Mouse (Mus musculus) embryonic facial prominence, embryonic 15.5 days (tissue): ENCODE measurements around the gene Scd4. TPM values are rescaled to one million over a fixed set of nuclear protein-coding genes. Genes with fewer than 3 reads are reported as not detected.

Source experiments
- ATAC-seq: fragments of 200-750 bp; cut with Nextera tagmentation; 2 replicates; pipeline ENCODE4 v1.8.0; 2017; ENCODE audit warnings: low read depth, moderate TSS enrichment; ENCODE audit not compliant: insufficient number of reproducible peaks, low FRiP score, low TSS enrichment
- H3K27ac ChIP-seq: fragments of 300-500 bp; sonication (generic); replicated peaks from 2 replicates; pipeline ENCODE4 v1.5.1; 2015; ENCODE audit warnings: mild to moderate bottlenecking, inconsistent platforms
- H3K27me3 ChIP-seq: fragments of 300-500 bp; sonication (generic); 2 replicates; pipeline ENCODE4 v1.6.1; 2015; ENCODE audit warnings: inconsistent platforms
- H3K36me3 ChIP-seq: fragments of 300-500 bp; sonication (generic); 2 replicates; pipeline ENCODE4 v1.6.1; 2015; ENCODE audit warnings: mild to moderate bottlenecking, inconsistent platforms
- H3K4me1 ChIP-seq: fragments of 300-500 bp; sonication (generic); 2 replicates; pipeline ENCODE4 v1.6.1; 2015; ENCODE audit warnings: inconsistent platforms
- H3K4me2 ChIP-seq: fragments of 300-500 bp; sonication (generic); replicated peaks from 2 replicates; pipeline ENCODE4 v1.6.1; 2015; ENCODE audit warnings: mild to moderate bottlenecking, inconsistent platforms
- H3K4me3 ChIP-seq: fragments of 300-500 bp; sonication (generic); replicated peaks from 2 replicates; pipeline ENCODE4 v1.5.1; 2015; ENCODE audit warnings: mild to moderate bottlenecking, inconsistent platforms
- H3K9ac ChIP-seq: fragments of 300-500 bp; sonication (generic); 2 replicates; pipeline ENCODE4 v1.6.1; 2015; ENCODE audit warnings: inconsistent platforms
- H3K9me3 ChIP-seq: fragments of 300-500 bp; sonication (generic); replicated peaks from 2 replicates; pipeline ENCODE4 v1.6.1; 2016; ENCODE audit warnings: inconsistent platforms
- WGBS: fragments of 180-500 bp; shearing (Covaris S2); methylation state at CpG from one replicate; pipeline ENCODE4 v1.1.7; 2015; 5-methylcytosine and 5-hydroxymethylcytosine counted together
- polyA plus RNA-seq: library from polyadenylated mRNA; unstranded; fragments of >200 nt; fragmentation: Nextera tagmentation; extraction: Ambion mirVana; gene quantifications from 2 replicates; pipeline ENCODE4 v1.2.1, GENCODE M21; 2015

Scd4 gene
- polyA plus RNA-seq = 0.16 and 0.39 TPM in 2 replicates

DNA sequence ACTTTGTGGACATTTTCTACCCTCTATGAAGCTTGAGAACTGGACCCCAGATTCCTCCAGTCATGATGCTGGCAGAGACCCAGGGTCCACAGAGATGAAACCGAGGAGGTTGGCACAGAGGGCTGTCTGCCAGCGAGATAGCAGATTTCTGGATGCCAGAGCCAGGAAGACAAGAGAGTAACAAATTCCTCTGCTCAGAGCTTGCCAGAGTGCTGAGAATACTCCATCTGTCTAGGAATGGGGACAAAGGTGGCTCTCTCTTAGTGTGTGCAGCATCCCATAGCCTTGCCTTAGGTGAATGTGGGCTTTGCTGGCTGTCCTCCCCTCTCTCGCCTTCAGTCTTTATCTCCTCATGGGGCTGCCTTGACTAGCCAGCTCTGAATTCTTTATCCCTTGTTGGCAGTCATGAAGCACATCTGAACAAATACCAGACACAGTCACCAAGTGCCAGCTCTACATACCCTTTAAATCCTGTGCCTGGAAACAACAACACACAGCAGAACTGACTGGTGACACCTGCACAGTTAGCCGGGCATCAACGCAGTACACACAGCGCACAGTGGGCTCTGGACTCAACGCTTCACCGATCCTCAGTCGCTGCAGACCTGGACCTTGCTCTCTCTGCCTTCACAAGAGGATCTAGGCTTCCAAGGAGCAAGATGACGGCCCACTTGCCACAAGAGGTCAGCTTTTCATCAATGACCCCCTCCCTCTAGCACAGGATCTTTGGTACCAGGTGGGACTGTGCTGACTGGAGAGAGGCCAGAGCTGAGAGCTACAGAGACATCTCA is at the start of gene Scd4:
Gene Scd4 (plus strand): TSS at position 260 of the 791 bp plus-strand sequence.
- H3K4me3 ChIP-seq = no peak within 1 kb of the TSS
- H3K4me2 ChIP-seq = no peak within 1 kb of the TSS
- no peaks in the 10 kb centered on the region for H3K9me3 ChIP-seq
- no peak for ATAC-seq
- H3K27ac ChIP-seq = no peak within 1 kb of the TSS
- H3K4me1 ChIP-seq = peaks cover 4% of the 10 kb centered on the region; the same call in 1 of the 2 replicates
- no peaks in the 10 kb centered on the region for H3K36me3 ChIP-seq
- 83% methylated on average over 10 of the region's 10 CpGs for WGBS
- H3K27me3 ChIP-seq = no peaks in the 10 kb centered on the region
- H3K9ac ChIP-seq = no peak within 1 kb of the TSS

DNA sequence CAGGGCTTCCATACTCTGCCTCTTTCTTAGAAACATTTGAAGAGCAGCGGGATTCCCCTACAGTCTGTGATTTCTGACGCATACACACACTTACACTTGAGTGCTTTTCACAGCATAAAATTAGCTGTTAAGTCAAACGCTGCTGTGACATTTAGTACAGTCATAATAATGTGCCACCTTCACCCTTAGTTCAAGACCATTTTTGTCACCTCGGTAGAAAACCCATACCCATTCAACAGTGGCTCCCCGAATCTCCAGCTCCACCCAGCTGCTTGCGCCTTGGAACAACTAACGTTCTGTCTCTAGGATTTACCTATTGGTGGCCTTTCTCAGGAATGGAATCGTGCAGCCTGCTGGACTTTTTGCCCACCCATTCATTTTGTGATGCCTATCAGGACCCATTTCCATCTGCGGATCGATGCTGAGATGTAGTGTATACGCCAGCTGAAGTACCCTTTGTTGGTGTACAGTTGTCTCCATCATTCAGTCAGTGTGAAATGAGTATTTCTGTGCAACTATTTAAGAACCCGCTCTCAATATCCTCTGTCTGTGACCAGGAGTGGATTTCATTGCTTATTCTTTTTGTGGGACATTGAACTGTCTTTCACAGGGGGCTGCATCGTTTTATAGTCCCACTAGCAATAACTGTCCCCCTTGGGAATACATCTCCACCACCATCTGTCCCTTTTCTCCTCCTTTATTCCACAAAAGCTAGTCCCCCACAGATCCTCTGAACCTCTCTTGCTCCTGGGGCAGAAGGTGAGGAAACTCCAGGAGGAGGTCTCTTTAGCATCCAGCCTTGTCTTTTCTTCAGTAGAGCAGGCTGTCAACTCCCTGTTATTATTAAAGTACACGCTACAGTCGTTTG is 49.5 kb upstream of the Scd4 start:
- H3K4me2 ChIP-seq = peak overlapping the region; percentile 72

DNA sequence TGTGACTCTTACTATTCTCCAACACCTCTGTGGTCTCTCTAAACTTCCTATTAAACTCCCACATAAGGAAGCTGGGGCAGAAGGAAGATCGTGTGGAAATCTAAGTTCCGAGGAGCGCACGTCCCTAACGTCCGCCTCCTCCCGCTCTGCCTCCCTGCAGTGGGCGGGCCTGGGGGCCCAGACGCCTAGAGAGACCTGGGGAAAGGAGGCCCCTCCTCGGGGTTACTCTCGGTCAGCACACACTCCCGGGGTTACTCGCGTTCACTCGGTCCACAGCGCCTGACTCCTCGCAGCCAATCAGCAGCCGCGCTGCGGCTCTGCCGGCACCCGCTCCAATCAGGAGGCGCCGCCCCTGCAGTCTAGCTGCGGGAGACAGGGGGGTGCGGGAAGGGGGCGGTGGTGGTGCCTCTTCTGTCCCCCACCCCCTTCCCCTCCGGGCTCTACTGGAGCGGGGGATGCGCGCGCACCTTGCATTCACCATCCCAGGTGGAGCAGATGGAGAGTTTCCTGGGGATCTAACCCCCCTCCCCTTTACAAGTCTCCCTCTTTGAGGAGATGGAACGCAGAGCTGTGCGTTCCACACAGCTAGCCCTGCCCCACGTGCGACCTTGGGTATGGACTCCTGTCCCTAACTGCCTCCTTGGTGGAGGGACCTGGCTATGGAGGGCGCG is 48.7 kb upstream of the Scd4 start:
- H3K9ac ChIP-seq = peak overlapping the region; percentile 10; the same call in 1 of the 2 replicates
- peak overlapping the region; percentile 72 for H3K4me2 ChIP-seq
- peaks cover 49% of the 10 kb centered on the region for H3K4me1 ChIP-seq
- 0% methylated on average over 38 of the region's 38 CpGs for WGBS
- ATAC-seq = peak; percentile 99
- no peaks in the 10 kb centered on the region for H3K9me3 ChIP-seq
- H3K27ac ChIP-seq = peak overlapping the region; percentile 97
- no peaks in the 10 kb centered on the region for H3K27me3 ChIP-seq
- peak overlapping the region; percentile 45 for H3K4me3 ChIP-seq
- no peaks in the 10 kb centered on the region for H3K36me3 ChIP-seq

More for the DNA sequence above, 49.5 kb upstream of the Scd4 start:
- peak overlapping the region; percentile 45 for H3K4me3 ChIP-seq
- H3K4me1 ChIP-seq = peaks cover 49% of the 10 kb centered on the region
- no peak overlapping the region for H3K9ac ChIP-seq
- no peak for ATAC-seq
- H3K36me3 ChIP-seq = no peaks in the 10 kb centered on the region
- H3K9me3 ChIP-seq = no peaks in the 10 kb centered on the region
- H3K27me3 ChIP-seq = no peaks in the 10 kb centered on the region
- H3K27ac ChIP-seq = peak overlapping the region; percentile 97
- 31% methylated on average over 15 of the region's 15 CpGs for WGBS

DNA sequence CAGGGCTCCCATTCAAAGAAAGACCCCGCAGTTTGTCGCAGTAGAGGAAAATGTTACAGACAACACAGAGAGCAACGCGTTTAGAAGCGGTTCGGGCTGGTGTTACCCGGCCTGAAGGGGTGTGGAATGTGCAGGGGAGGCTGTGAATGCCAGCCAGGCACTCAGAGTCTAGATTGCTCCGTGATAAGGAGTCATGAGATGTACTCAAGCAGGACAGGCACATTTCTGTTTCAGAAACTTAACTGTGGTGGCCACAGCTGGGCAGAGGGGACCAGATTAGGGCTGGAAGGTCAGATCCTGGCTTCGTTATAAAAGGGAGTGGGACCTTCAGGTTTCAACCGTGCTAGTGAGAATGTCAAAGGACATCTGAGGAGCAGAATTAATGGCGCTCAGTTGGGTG is 48.2 kb upstream of the Scd4 start:
- peak overlapping the region; percentile 97 for H3K27ac ChIP-seq
- peaks cover 49% of the 10 kb centered on the region for H3K4me1 ChIP-seq
- H3K9ac ChIP-seq = peak overlapping the region; percentile 10; the same call in 1 of the 2 replicates
- H3K36me3 ChIP-seq = no peaks in the 10 kb centered on the region
- peak; percentile 5; the same call in 1 of the 2 replicates for ATAC-seq
- H3K4me3 ChIP-seq = peak overlapping the region; percentile 45
- H3K27me3 ChIP-seq = no peaks in the 10 kb centered on the region
- no peaks in the 10 kb centered on the region for H3K9me3 ChIP-seq
- peak overlapping the region; percentile 72 for H3K4me2 ChIP-seq
- WGBS = 2% methylated on average over 11 of the region's 11 CpGs

DNA sequence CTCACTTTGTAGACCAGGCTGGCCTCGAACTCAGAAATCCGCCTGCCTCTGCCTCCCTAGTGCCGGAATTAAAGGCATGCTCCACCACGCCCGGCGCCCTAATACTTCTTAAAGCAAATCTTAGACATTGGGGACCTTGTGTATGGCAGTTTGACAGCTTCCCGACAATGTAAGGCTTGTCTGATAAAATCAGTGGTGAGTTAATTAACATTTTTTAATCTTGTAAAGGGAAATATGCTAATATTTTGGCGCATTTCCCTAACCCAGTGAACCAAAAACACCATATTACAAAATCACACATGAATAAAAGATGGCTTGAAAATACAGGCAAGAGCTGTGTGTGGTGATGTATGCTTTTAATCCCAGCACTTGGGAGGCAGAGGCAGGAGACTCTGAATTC is 47.3 kb upstream of the Scd4 start:
- H3K9me3 ChIP-seq = no peaks in the 10 kb centered on the region
- no peak overlapping the region for H3K9ac ChIP-seq
- H3K36me3 ChIP-seq = no peaks in the 10 kb centered on the region
- H3K4me3 ChIP-seq = no peak overlapping the region
- 88% methylated on average over 8 of the region's 8 CpGs for WGBS
- ATAC-seq = no peak
- H3K27ac ChIP-seq = no peak overlapping the region; the same call in 1 of the 2 replicates
- H3K4me1 ChIP-seq = peaks cover 43% of the 10 kb centered on the region
- H3K4me2 ChIP-seq = no peak overlapping the region
- H3K27me3 ChIP-seq = no peaks in the 10 kb centered on the region

DNA sequence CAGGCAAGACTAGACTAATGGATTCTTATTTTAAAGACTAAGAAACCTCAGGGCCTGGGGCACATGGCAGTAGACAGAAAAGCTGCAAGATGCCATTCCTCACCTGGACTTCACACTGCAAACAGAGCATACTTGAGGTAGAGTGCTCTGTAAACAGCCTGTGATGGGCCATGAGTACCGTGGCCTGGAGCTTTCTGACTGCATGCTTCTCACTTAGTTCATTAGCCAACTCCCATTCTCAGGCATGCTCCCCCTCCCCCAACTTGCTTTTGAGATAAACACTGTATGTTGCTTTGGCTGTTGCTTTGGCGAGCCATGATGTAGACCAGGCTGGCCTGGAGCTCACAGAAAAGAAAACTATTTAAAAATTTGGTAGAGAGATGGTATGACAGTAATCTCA is 46.8 kb upstream of the Scd4 start:
- Histone ChIP-seq H3K4me2 (no peak overlapping the region), H3K9ac (no peak overlapping the region), H3K27me3 (no peaks in the 10 kb centered on the region), H3K9me3 (no peaks in the 10 kb centered on the region), H3K27ac (no peak overlapping the region), H3K4me1 (peaks cover 37% of the 10 kb centered on the region), H3K36me3 (no peaks in the 10 kb centered on the region), H3K4me3 (no peak overlapping the region)
- WGBS = 65% methylated on average over 2 of the region's 2 CpGs
- ATAC-seq = no peak

DNA sequence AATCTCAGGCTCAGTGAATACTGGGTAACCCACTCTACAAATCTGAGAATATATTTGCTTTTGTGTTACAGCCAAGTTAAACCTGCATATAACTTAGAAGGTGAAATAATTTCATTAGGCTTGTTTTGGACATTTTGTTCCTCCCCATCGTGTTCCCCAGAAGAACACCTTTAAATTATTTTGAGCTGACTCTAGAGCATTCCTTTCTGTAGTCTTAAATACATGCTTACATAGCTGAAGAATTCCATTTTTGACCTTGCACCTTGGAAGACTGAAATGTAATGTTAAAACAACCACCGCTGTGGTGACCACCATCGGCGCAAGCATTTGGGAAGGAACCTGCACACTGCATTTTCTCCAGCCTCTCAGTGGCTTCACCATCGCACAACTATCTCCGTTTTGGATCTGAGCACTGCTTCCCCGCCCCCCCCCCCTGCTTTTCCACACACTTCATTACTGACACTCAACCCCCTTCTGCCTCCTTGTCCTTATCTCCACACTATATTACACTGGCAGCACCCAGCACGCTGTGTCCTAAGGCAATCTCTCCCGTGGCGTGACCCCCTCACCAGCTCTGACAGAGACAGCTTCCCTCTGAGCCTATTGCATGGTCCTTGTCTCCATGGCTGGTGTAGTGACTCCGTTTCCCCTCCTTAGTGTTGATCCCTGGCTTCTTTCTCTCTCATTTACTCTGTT is 45.3 kb upstream of the Scd4 start:
- WGBS = 65% methylated on average over 10 of the region's 11 CpGs
- no peaks in the 10 kb centered on the region for H3K9me3 ChIP-seq
- H3K36me3 ChIP-seq = no peaks in the 10 kb centered on the region
- H3K4me2 ChIP-seq = no peak overlapping the region
- peaks cover 33% of the 10 kb centered on the region for H3K4me1 ChIP-seq
- no peak overlapping the region for H3K4me3 ChIP-seq
- no peak for ATAC-seq
- H3K9ac ChIP-seq = no peak overlapping the region
- no peak overlapping the region for H3K27ac ChIP-seq
- no peaks in the 10 kb centered on the region for H3K27me3 ChIP-seq

DNA sequence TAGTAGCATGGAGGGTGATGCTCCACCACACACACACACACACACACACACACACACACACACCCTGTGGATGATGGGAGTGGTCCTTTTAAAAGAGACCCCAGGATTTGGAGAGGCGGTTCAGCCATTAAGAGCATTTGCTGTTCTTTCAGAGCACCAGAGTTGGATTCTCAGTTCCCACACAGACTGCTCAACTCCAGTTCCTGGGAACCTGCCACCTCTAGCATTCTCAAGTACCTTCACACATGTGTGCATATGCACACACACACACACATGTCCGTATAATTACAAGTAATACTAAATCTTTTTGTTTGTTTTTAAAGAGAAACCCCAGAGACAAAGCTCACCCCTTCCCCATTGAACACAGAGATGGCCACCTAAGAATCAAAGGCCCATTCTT is 40.8 kb upstream of the Scd4 start:
- H3K4me3 ChIP-seq = no peak overlapping the region
- no peak overlapping the region for H3K27ac ChIP-seq
- H3K4me2 ChIP-seq = no peak overlapping the region
- no peaks in the 10 kb centered on the region for H3K27me3 ChIP-seq
- no peaks in the 10 kb centered on the region for H3K9me3 ChIP-seq
- H3K9ac ChIP-seq = no peak overlapping the region
- H3K36me3 ChIP-seq = peaks cover 14% of the 10 kb centered on the region; the same call in 1 of the 2 replicates
- peaks cover 38% of the 10 kb centered on the region for H3K4me1 ChIP-seq
- no peak for ATAC-seq
- WGBS = 80% methylated on average over 2 of the region's 2 CpGs

DNA sequence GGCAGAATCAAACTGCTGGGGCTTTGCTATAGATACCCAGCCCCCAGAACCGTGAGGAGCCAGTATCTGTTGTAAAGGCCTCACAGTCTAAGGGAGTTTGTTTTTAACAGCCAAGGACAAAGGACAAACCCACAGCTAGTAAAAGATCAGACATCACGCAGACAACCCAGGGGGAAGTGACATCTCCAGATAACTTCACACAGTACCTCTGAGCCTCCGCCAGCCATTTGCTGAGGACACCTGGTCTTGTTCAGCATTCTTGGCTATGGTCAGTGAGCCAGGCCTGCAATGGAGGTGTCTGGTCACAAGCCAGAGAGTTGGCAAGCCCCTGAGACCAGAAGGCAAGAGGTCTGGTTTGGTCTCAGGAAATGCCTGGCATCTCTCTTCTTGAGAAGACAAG is 40.4 kb upstream of the Scd4 start:
- ATAC-seq = no peak
- no peaks in the 10 kb centered on the region for H3K27me3 ChIP-seq
- H3K4me3 ChIP-seq = 0 out of 2 replicates have a peak overlapping the region, but pooled peaks have one; percentile 91
- peaks cover 18% of the 10 kb centered on the region for H3K36me3 ChIP-seq
- no peaks in the 10 kb centered on the region for H3K9me3 ChIP-seq
- peaks cover 42% of the 10 kb centered on the region for H3K4me1 ChIP-seq
- H3K9ac ChIP-seq = no peak overlapping the region
- 76% methylated on average over 3 of the region's 3 CpGs for WGBS
- peak overlapping the region; percentile 98; the same call in 1 of the 2 replicates for H3K27ac ChIP-seq
- peak overlapping the region; percentile 92 for H3K4me2 ChIP-seq

DNA sequence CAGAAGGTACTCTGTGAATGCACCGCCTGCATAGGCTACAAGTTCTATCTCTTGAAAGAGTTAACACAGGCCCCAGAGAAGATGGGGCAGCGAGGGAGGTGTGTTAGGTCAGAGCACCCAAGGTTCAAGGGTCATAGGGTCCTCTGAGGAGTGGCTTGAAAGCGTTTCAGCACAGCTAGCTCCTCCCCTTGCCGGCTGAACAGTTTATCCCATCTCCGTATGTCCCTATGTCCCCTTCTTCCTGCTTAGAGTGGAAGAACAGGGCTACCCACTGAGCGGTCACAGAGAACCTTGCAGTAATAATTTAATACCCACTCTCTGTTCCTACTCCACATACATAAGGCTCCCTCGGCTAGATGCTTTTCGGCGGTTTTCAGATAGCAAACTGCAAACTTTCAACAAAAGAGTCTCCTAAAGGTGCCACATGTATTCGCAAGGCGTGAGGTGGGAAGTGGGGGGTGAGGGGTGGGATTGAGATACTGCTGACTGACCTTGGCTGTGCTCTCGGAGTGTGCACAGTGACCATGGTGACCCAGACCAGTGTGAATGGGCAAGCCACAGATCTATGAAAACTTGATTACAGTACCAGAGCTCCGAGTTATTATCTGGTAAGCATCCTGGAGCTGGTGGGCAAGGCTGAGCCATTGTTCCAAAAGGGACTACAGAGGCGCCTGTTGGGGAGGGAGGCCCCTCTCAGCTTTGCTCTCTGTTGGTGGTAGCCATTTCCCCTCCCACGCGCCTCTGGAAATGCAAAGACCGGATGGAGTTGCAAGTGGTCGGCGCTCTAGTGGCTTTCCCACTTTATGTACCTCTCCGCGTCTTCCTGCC is 39.7 kb upstream of the Scd4 start, which contains the start of gene Scd2:
Gene Scd2 (plus strand): TSS at position 734 of the 828 bp plus-strand sequence.
- no peak for ATAC-seq
- peak within 1 kb of the TSS; percentile 98 for H3K27ac ChIP-seq
- H3K36me3 ChIP-seq = peaks cover 25% of the 10 kb centered on the region
- no peaks in the 10 kb centered on the region for H3K27me3 ChIP-seq
- H3K4me3 ChIP-seq = peak within 1 kb of the TSS; percentile 91
- H3K9me3 ChIP-seq = no peaks in the 10 kb centered on the region
- peaks cover 49% of the 10 kb centered on the region for H3K4me1 ChIP-seq
- H3K4me2 ChIP-seq = peak within 1 kb of the TSS; percentile 92
- peak within 1 kb of the TSS; percentile 91 for H3K9ac ChIP-seq
- WGBS = 7% methylated on average over 21 of the region's 21 CpGs
